Mouse (Mus musculus): ENCODE data around the gene Itih5. TPM values are rescaled to one million over a fixed set of nuclear protein-coding genes. Genes with fewer than 3 reads are reported as not detected.

Gene Itih5
- polyA plus RNA-seq, 1 experiment from 2014 or later = 3.2 TPM

DNA sequence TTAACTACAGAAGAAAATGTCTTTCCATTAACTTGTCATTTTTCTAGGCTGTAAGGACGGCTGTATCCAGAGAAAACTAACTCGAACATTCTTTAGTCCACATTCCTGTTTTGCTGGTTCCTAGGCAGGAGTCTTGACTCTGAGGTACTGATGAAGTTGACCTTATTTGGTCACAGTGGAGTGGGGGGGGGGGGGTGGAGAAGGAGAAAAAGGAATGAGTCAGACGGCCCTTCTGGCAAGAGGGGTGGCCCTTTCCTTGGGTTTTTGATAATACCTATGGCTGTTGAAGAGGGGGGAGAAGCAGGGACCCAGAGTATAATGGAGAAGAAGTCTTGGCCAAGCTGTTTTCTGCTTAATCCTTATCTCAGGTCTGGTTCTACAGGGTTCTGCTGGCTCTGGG lies 148.0 kb downstream of the Itih5 start:
- TF ChIP-seq EP300 (IDR thresholded peaks at IDR 0.05; ENCODE audit: low read depth) (no peak), CTCF (IDR thresholded peaks at IDR 0.05; ENCODE audit: low read depth) (no peak)
- DNase-seq = no peak
- Histone ChIP-seq H3K4me2 (ENCODE audit: low read depth, low read length) (no peak overlapping the region), H3K27ac (ENCODE audit: low read depth) (no peak overlapping the region), H3K4me1 (ENCODE audit: insufficient read depth) (no peaks in the 10 kb centered on the region; the same call in 1 of the 2 replicates), H3K9me3 (ENCODE audit: low read length) (no peaks in the 10 kb centered on the region), H3K9ac (replicated peaks) (no peak overlapping the region), H3K4me3 (ENCODE audit: low read depth, low read length) (no peak overlapping the region), H3K36me3 (replicated peaks; ENCODE audit: insufficient read depth, low read length) (no peaks in the 10 kb centered on the region), H3K27me3 (ENCODE audit: insufficient read depth, low read length) (no peaks in the 10 kb centered on the region)
- no peak for ATAC-seq
- WGBS (ENCODE audit: insufficient replicate concordance) = 38% methylated on average over 3 of the region's 3 CpGs

DNA sequence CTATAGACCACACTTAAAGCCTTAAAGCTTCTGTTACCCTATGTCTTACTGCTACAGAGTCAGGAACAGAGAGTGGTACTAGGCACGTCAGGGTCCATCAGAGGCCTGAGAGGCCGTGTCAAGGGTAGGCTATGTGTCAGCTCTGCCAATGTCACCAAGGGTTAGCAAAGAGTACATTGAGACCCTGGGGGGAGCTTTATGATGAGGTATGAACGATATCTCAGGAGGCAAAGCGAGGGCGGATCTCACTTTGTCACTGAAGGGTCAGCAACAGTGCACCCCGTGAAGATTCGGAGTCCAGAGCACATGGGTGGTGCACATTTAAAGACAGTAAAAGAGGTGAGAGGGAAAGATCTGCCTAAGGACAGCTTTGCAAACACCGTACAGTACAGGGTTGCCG lies 148.6 kb downstream of the Itih5 start:
- DNase-seq = no peak
- Histone ChIP-seq H3K4me2 (ENCODE audit: low read depth, low read length) (no peak overlapping the region), H3K9ac (replicated peaks) (no peak overlapping the region), H3K4me1 (ENCODE audit: insufficient read depth) (no peaks in the 10 kb centered on the region; the same call in 1 of the 2 replicates), H3K27ac (ENCODE audit: low read depth) (no peak overlapping the region), H3K9me3 (ENCODE audit: low read length) (no peaks in the 10 kb centered on the region), H3K36me3 (replicated peaks; ENCODE audit: insufficient read depth, low read length) (no peaks in the 10 kb centered on the region), H3K4me3 (ENCODE audit: low read depth, low read length) (no peak overlapping the region), H3K27me3 (ENCODE audit: insufficient read depth, low read length) (no peaks in the 10 kb centered on the region)
- TF ChIP-seq CTCF (IDR thresholded peaks at IDR 0.05; ENCODE audit: low read depth) (no peak), EP300 (IDR thresholded peaks at IDR 0.05; ENCODE audit: low read depth) (no peak)
- ATAC-seq = no peak
- 86% methylated on average over 9 of the region's 9 CpGs for WGBS (ENCODE audit: insufficient replicate concordance)

DNA sequence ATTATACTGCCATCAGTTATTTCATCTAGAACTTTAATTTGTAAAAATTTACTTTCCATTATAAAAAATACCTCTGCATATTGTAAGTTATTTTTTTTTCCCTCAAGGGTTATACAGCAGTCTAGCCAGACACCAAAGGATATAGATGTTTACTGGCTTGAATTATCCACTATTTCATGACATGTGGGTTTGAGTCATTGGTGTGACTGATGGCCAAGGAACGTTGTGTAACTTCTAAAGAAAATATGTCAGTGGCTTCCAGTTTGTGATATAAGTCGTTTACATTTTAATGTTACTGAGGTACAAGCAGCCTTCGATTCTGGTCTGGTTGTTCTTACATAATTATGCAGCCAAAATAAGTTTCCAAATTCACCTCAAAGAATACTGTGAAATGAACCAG lies 151.5 kb downstream of the Itih5 start:
- 62% methylated on average over 3 of the region's 3 CpGs for WGBS (ENCODE audit: insufficient replicate concordance)

More for the DNA sequence above, 151.5 kb downstream of the Itih5 start:
- DNase-seq (no peak), ATAC-seq (no peak)
- H3K4me2 ChIP-seq (ENCODE audit: low read depth, low read length) = no peak overlapping the region
- no peaks in the 10 kb centered on the region for H3K4me1 ChIP-seq (ENCODE audit: insufficient read depth)
- H3K9me3 ChIP-seq (ENCODE audit: low read length) = no peaks in the 10 kb centered on the region
- H3K9ac ChIP-seq (replicated peaks) = no peak overlapping the region
- no peaks in the 10 kb centered on the region for H3K27me3 ChIP-seq (ENCODE audit: insufficient read depth, low read length)
- no peak overlapping the region for H3K4me3 ChIP-seq (ENCODE audit: low read depth, low read length)
- TF ChIP-seq EP300 (IDR thresholded peaks at IDR 0.05; ENCODE audit: low read depth) (no peak), CTCF (IDR thresholded peaks at IDR 0.05; ENCODE audit: low read depth) (no peak)
- H3K27ac ChIP-seq (ENCODE audit: low read depth) = no peak overlapping the region
- no peaks in the 10 kb centered on the region for H3K36me3 ChIP-seq (replicated peaks; ENCODE audit: insufficient read depth, low read length)

Other genes with a start within 250 kb of the Itih5 start
- gene Taf3, start 105.0 kb upstream of the Itih5 start, polyA plus RNA-seq (2015; fragmentation: Nextera tagmentation; extraction: Ambion mirVana) = 3.9 and 5.7 TPM in 2 replicates
- 439 and 445 TPM in 2 replicates for gene Atp5c1, start 73.1 kb upstream of the Itih5 start, polyA plus RNA-seq (2015; fragmentation: Nextera tagmentation; extraction: Ambion mirVana)
- 16.1 and 16.2 TPM in 2 replicates for gene Kin, start 73.0 kb upstream of the Itih5 start, polyA plus RNA-seq (2015; fragmentation: Nextera tagmentation; extraction: Ambion mirVana)
- 527 and 547 TPM in 2 replicates for gene Itih2, start 22.2 kb upstream of the Itih5 start, polyA plus RNA-seq (2015; fragmentation: Nextera tagmentation; extraction: Ambion mirVana)
- gene Sfmbt2, start 216.9 kb downstream of the Itih5 start, polyA plus RNA-seq (2015; fragmentation: Nextera tagmentation; extraction: Ambion mirVana) = 0.25 and 0.39 TPM in 2 replicates

Measured in liver, postnatal 0 days (tissue).